Comparison of ENCODE assay signal across 12 mouse cellular contexts in the genomic region with DNA sequence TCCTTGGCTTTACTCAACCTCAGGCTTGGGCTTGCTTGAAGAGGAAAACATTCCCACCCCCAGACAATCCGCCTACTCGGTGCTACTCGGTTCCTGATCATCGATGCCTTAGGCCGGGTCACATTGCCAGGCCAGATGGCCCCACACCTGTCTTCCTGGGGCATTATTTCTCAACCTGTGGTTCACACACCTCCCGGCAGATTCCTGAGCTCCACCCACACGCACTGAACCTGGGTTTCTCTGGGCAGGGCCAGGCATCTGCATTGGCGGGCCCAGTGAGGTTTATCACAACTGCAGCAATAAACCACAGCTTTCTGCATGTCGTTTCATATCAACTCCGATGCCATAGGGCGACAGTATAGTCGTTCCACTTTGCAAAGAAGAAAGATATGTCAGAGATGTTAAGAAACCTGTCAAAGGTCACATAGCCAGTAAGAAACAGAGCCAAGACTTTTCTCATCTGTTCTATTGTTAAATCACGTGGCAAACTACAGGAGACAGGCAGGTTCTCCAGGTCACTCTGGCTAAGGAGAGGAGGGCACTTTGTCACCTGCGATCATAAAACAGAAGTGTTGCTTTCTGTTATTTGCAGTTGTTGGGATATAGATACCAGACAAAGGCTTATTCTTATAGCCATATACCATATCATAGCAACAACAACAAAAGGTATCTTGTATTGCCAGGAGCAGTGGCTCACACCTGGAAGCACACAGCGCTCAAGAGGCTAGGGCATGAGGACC. TPM values are rescaled to one million over a fixed set of nuclear protein-coding genes. Genes with fewer than 3 reads are reported as not detected.
DNase-seq lines count a peak whose midpoint lies in the region; ATAC-seq and TF ChIP-seq lines count a peak whose summit lies in the region.
"Had no signal": no experiment of that assay in that cellular context is flagged by ENCODE, and none has a peak within 500 bp of the region (broad histone marks: within the 10 kb centered on the region; RNA-seq: fewer than 3 reads in every experiment).

No protein-coding gene starts in this region.

- no peak overlapping the region for H3K9ac ChIP-seq in hindbrain, embryonic 16.5 days (ENCODE audit: low read depth, low read length)
- no peak overlapping the region for H3K9ac ChIP-seq in intestine, embryonic 14.5 days (ENCODE audit: low read length)
- no peak overlapping the region for H3K9ac ChIP-seq in midbrain, embryonic 11.5 days (ENCODE audit: low read length)
- H3K9ac ChIP-seq: liver, embryonic 14.5 days; neural tube, embryonic 15.5 days had no signal

- H3K4me1 ChIP-seq in hindbrain, embryonic 10.5 days (replicated peaks): peaks cover 11% of the 10 kb centered on the region; the same call in 1 of the 2 replicates
- H3K4me1 ChIP-seq in hindbrain, embryonic 16.5 days (ENCODE audit: control insufficient read depth, insufficient read depth, low read depth, low read length): peaks cover 5% of the 10 kb centered on the region; the same call in 1 of the 2 replicates
- no peaks in the 10 kb centered on the region for H3K4me1 ChIP-seq in embryonic fibroblast, embryonic 13.5 days (ENCODE audit: control insufficient read depth, insufficient read depth, low read length)
- H3K4me1 ChIP-seq in intestine, embryonic 14.5 days (replicated peaks; ENCODE audit: control insufficient read depth, insufficient read depth, low read length): 0 out of 2 replicates have a peak, but pooled peaks cover 6% of the 10 kb centered on the region
- no peaks in the 10 kb centered on the region for H3K4me1 ChIP-seq in midbrain, embryonic 11.5 days (ENCODE audit: control insufficient read depth, insufficient read depth, low read length)

- TF ChIP-seq POLR2A in embryonic fibroblast, embryonic 13.5 days (IDR thresholded peaks at IDR 0.05; ENCODE audit: low read depth, low read length): no peak

- 88% methylated on average over 15 of the region's 15 CpGs for WGBS in hindbrain, embryonic 10.5 days
- 92% methylated on average over 15 of the region's 15 CpGs for WGBS in hindbrain, embryonic 16.5 days
- 71% methylated on average over 15 of the region's 15 CpGs for WGBS in intestine, embryonic 14.5 days
- 92% methylated on average over 15 of the region's 15 CpGs for WGBS in midbrain, embryonic 11.5 days

- no peak for DNase-seq in hindbrain, embryonic 10.5 days (ENCODE audit: low spot score)
- no peak for DNase-seq in intestine, embryonic 14.5 days (ENCODE audit: low spot score)
- DNase-seq in midbrain, embryonic 11.5 days (ENCODE audit: low spot score, missing footprints): no peak
- DNase-seq: right cerebral cortex, adult 18-20 months; thymus, postnatal 4 days had no signal

- no peak for ATAC-seq in hindbrain, embryonic 16.5 days
- ATAC-seq in intestine, embryonic 14.5 days (replicated peaks; ENCODE audit: low FRiP score, low TSS enrichment, low read depth): peak; percentile 65; the same call in 1 of the 2 replicates
- peak; percentile 65; the same call in 1 of the 2 replicates for ATAC-seq in megakaryocyte progenitor cell, adult 5-6 weeks (replicated peaks; ENCODE audit: poor library complexity)
- ATAC-seq in midbrain, embryonic 11.5 days (ENCODE audit: low FRiP score): no peak
- no peak for ATAC-seq in monocyte, adult 5-6 weeks (replicated peaks; ENCODE audit: insufficient number of reproducible peaks, low FRiP score, low TSS enrichment, poor library complexity, severe bottlenecking)
- ATAC-seq: activated CD4-positive, CD25-positive, alpha-beta regulatory T cell, adult 4 months had no signal

- no peaks in the 10 kb centered on the region for H3K36me3 ChIP-seq in hindbrain, embryonic 10.5 days
- no peaks in the 10 kb centered on the region for H3K36me3 ChIP-seq in hindbrain, embryonic 16.5 days (ENCODE audit: control insufficient read depth, insufficient read depth, low read length)
- no peaks in the 10 kb centered on the region for H3K36me3 ChIP-seq in intestine, embryonic 14.5 days (ENCODE audit: control insufficient read depth, insufficient read depth, low read length)
- no peaks in the 10 kb centered on the region for H3K36me3 ChIP-seq in midbrain, embryonic 11.5 days (ENCODE audit: control insufficient read depth, insufficient read depth, low read length)
- H3K36me3 ChIP-seq: neural tube, embryonic 15.5 days had no signal

- no peaks in the 10 kb centered on the region for H3K9me3 ChIP-seq in hindbrain, embryonic 10.5 days
- H3K9me3 ChIP-seq in hindbrain, embryonic 16.5 days (ENCODE audit: control insufficient read depth, low read length): no peaks in the 10 kb centered on the region
- no peaks in the 10 kb centered on the region for H3K9me3 ChIP-seq in intestine, embryonic 14.5 days (ENCODE audit: control insufficient read depth, low read length)
- H3K9me3 ChIP-seq in midbrain, embryonic 11.5 days (ENCODE audit: control insufficient read depth, low read length): no peaks in the 10 kb centered on the region
- H3K9me3 ChIP-seq: neural tube, embryonic 15.5 days had no signal

- TF ChIP-seq CTCF in embryonic fibroblast, embryonic 13.5 days (IDR thresholded peaks at IDR 0.05; ENCODE audit: borderline replicate concordance, insufficient read depth, low read length): no peak

- H3K27me3 ChIP-seq in hindbrain, embryonic 10.5 days (ENCODE audit: insufficient read depth, poor library complexity, severe bottlenecking): no peaks in the 10 kb centered on the region
- H3K27me3 ChIP-seq in hindbrain, embryonic 16.5 days (replicated peaks; ENCODE audit: control insufficient read depth, insufficient read depth, low read length): no peaks in the 10 kb centered on the region; the same call in 1 of the 2 replicates
- H3K27me3 ChIP-seq in intestine, embryonic 14.5 days (replicated peaks; ENCODE audit: control insufficient read depth, insufficient read depth, low read length): no peaks in the 10 kb centered on the region
- H3K27me3 ChIP-seq in midbrain, embryonic 11.5 days (ENCODE audit: control insufficient read depth, insufficient read depth, low read length): no peaks in the 10 kb centered on the region
- H3K27me3 ChIP-seq: neural tube, embryonic 15.5 days had no signal

- H3K4me3 ChIP-seq in hindbrain, embryonic 10.5 days: no peak overlapping the region
- no peak overlapping the region for H3K4me3 ChIP-seq in hindbrain, embryonic 16.5 days (ENCODE audit: low read length)
- no peak overlapping the region for H3K4me3 ChIP-seq in embryonic fibroblast, embryonic 13.5 days (ENCODE audit: insufficient read depth, low read length)
- H3K4me3 ChIP-seq in intestine, embryonic 14.5 days (ENCODE audit: low read depth, low read length): no peak overlapping the region
- no peak overlapping the region for H3K4me3 ChIP-seq in midbrain, embryonic 11.5 days (ENCODE audit: low read depth, low read length)
- H3K4me3 ChIP-seq: neural tube, embryonic 15.5 days had no signal

- H3K27ac ChIP-seq in hindbrain, embryonic 10.5 days: peak overlapping the region; percentile 46; the same call in 1 of the 2 replicates
- no peak overlapping the region for H3K27ac ChIP-seq in hindbrain, embryonic 16.5 days (ENCODE audit: low read depth, low read length)
- H3K27ac ChIP-seq in embryonic fibroblast, embryonic 13.5 days (ENCODE audit: insufficient read depth, low read length): peak overlapping the region; percentile 80
- H3K27ac ChIP-seq in intestine, embryonic 14.5 days (ENCODE audit: low read depth): peak overlapping the region; percentile 20; the same call in 1 of the 2 replicates
- H3K27ac ChIP-seq in midbrain, embryonic 11.5 days (ENCODE audit: low read depth, low read length): no peak overlapping the region
- H3K27ac ChIP-seq: liver, embryonic 14.5 days; neural tube, embryonic 15.5 days had no signal

- no peak overlapping the region for H3K4me2 ChIP-seq in hindbrain, embryonic 16.5 days (ENCODE audit: low read length)
- no peak overlapping the region for H3K4me2 ChIP-seq in intestine, embryonic 14.5 days (ENCODE audit: low read length)
- no peak overlapping the region for H3K4me2 ChIP-seq in midbrain, embryonic 11.5 days
- H3K4me2 ChIP-seq: neural tube, embryonic 15.5 days had no signal

RNA-seq across cellular contexts. Expression of gene Lrig1, which starts 18.8 kb away (rescaled TPM):
- 12.7 and 14.4 TPM in 2 replicates for polyA plus RNA-seq in hindbrain, embryonic 10.5 days (2016; fragmentation: Nextera tagmentation; extraction: Ambion mirVana)
- polyA plus RNA-seq in hindbrain, embryonic 16.5 days (2015; fragmentation: Nextera tagmentation; extraction: Ambion mirVana): 18.7 and 22.7 TPM in 2 replicates
- 34.6 and 44.5 TPM in 2 replicates for polyA plus RNA-seq in embryonic fibroblast, embryonic 13.5 days (2011; ENCODE audit: insufficient read length, low read depth, missing spikeins)
- polyA plus RNA-seq in intestine, embryonic 14.5 days (2014; fragmentation: Nextera tagmentation; extraction: Ambion mirVana): 32.8 and 35.2 TPM in 2 replicates
- 0.24 and 0.44 TPM in 2 replicates for total RNA-seq in megakaryocyte progenitor cell, adult 5-6 weeks (2015)
- total RNA-seq in megakaryocyte progenitor cell, adult 5-6 weeks (2017): 0.74 and 0.79 TPM in 2 replicates
- 15.9 and 17.4 TPM in 2 replicates for polyA plus RNA-seq in midbrain, embryonic 11.5 days (2014; fragmentation: Nextera tagmentation; extraction: Ambion mirVana)
- 1.5 to 4.0 TPM (median 2.8 TPM) in 3 replicates for total RNA-seq in monocyte, adult 5-6 weeks (2017)

Comparison
In these comparisons a context has a peak if more than half of its experiments do, and no peak if none do; other contexts are left out.
1. H3K27ac ChIP-seq: peak in hindbrain, embryonic 10.5 days (single experiment), embryonic fibroblast, embryonic 13.5 days (single experiment) and intestine, embryonic 14.5 days (single experiment); none in hindbrain, embryonic 16.5 days (single experiment) and midbrain, embryonic 11.5 days (single experiment).
2. ATAC-seq: peak in intestine, embryonic 14.5 days (single experiment) and megakaryocyte progenitor cell, adult 5-6 weeks (single experiment); none in hindbrain, embryonic 16.5 days (single experiment), midbrain, embryonic 11.5 days (single experiment) and monocyte, adult 5-6 weeks (single experiment).